Mouse (Mus musculus): ENCODE results near the gene Id2. TPM values are rescaled to one million over a fixed set of nuclear protein-coding genes. Genes with fewer than 3 reads are reported as not detected.

Gene Id2
- polyA plus RNA-seq, 1 experiment, result 5.0 TPM

DNA sequence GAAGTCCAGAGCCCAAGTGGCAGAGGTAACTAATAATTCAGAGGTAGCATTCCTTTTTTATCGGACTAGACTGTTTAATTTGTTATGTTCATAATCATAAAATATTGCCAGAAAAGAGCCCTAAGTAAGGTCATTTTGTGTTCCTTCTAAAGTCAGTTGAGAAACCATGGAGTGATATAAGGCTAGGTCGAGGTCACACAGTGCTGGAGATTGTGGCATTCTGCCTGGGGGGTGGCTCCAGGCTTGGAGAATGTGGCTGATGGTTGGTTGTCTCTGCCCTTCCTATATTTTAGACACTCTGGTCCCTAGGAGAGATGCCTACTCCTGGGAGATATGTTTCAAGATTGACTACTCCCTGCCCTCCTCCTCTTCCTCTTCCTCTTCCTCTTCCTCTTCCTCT, 16.4 kb upstream of the Id2 start:
- Histone ChIP-seq H3K27me3 (ENCODE audit: control insufficient read depth, insufficient read depth, insufficient read length) (no peaks in the 10 kb centered on the region), H3K36me3 (ENCODE audit: control insufficient read depth, insufficient read depth) (no peaks in the 10 kb centered on the region), H3ac (ENCODE audit: control insufficient read depth, insufficient read length) (no peak overlapping the region), H3K4me2 (ENCODE audit: low read depth) (no peak overlapping the region), H3K4me3 (no peak overlapping the region), H3K79me2 (ENCODE audit: control insufficient read depth, insufficient read depth) (no peaks in the 10 kb centered on the region)
- TF ChIP-seq MYOG (IDR thresholded peaks at IDR 0.05; ENCODE audit: control insufficient read depth in 1 of 3, insufficient read depth in 1 of 3, insufficient read length in 2 of 3, low read depth in 2 of 3) (no peak), POLR2AphosphoS2 (IDR thresholded peaks at IDR 0.05; ENCODE audit: insufficient read length, low read depth) (no peak), MAX (IDR thresholded peaks at IDR 0.05; ENCODE audit: low read depth) (no peak), SRF (IDR thresholded peaks at IDR 0.05; ENCODE audit: control insufficient read depth, insufficient read length, low read depth) (no peak), TCF3 (IDR thresholded peaks at IDR 0.05; ENCODE audit: insufficient read length, low read depth) (no peak), TCF12 (IDR thresholded peaks at IDR 0.05; ENCODE audit: insufficient read depth, poor library complexity, severe bottlenecking) (no peak), POLR2A (IDR thresholded peaks at IDR 0.05; ENCODE audit: insufficient read length, low read depth) (no peak), E2F4 (IDR thresholded peaks at IDR 0.05; ENCODE audit: insufficient read depth) (no peak), REST (IDR thresholded peaks at IDR 0.05; ENCODE audit: insufficient read depth, insufficient read length) (no peak), USF1 (IDR thresholded peaks at IDR 0.05; ENCODE audit: low read depth) (no peak), MYOD1 (IDR thresholded peaks at IDR 0.05; ENCODE audit: control insufficient read depth in 1 of 3, insufficient read length in 2 of 3, low read depth in 2 of 3) (no peak), CEBPB (IDR thresholded peaks at IDR 0.05; ENCODE audit: insufficient read depth, poor library complexity, severe bottlenecking) (no peak)

DNA sequence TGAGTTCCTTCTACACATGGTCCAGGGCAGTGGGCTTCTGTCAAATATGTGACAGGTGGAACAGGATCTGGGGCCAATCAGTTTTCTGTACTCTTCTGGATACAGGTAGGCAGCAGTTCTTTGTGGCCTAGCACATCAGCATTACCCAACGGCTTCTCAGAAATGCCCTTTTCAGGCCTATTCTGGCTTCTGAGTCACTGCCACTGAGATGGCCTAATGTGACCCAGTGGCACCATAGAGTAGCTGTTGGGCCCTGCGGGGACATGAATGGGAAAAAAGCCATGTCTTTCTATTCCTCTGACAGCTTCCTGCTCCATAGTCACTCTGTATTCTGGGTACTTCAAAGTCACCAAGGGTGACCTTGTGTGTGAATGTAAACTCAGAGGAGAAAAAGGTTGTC, 15.9 kb upstream of the Id2 start:
- TF ChIP-seq MYOG (IDR thresholded peaks at IDR 0.05; ENCODE audit: control insufficient read depth in 1 of 3, insufficient read depth in 1 of 3, insufficient read length in 2 of 3, low read depth in 2 of 3), result no peak
- no peak for TF ChIP-seq TCF3 (IDR thresholded peaks at IDR 0.05; ENCODE audit: insufficient read length, low read depth)
- TF ChIP-seq E2F4 (IDR thresholded peaks at IDR 0.05; ENCODE audit: insufficient read depth), result no peak
- TF ChIP-seq USF1 (IDR thresholded peaks at IDR 0.05; ENCODE audit: low read depth), result no peak
- TF ChIP-seq MYOD1 (IDR thresholded peaks at IDR 0.05; ENCODE audit: control insufficient read depth in 1 of 3, insufficient read length in 2 of 3, low read depth in 2 of 3), result no peak
- TF ChIP-seq SRF (IDR thresholded peaks at IDR 0.05; ENCODE audit: control insufficient read depth, insufficient read length, low read depth), result no peak
- TF ChIP-seq REST (IDR thresholded peaks at IDR 0.05; ENCODE audit: insufficient read depth, insufficient read length), result no peak
- no peak for TF ChIP-seq MAX (IDR thresholded peaks at IDR 0.05; ENCODE audit: low read depth)
- TF ChIP-seq CEBPB (IDR thresholded peaks at IDR 0.05; ENCODE audit: insufficient read depth, poor library complexity, severe bottlenecking), result no peak
- Histone ChIP-seq H3K27me3 (ENCODE audit: control insufficient read depth, insufficient read depth, insufficient read length) (no peaks in the 10 kb centered on the region), H3K79me2 (ENCODE audit: control insufficient read depth, insufficient read depth) (no peaks in the 10 kb centered on the region), H3K4me2 (ENCODE audit: low read depth) (no peak overlapping the region), H3K4me3 (no peak overlapping the region), H3K36me3 (ENCODE audit: control insufficient read depth, insufficient read depth) (no peaks in the 10 kb centered on the region), H3ac (ENCODE audit: control insufficient read depth, insufficient read length) (no peak overlapping the region)

DNA sequence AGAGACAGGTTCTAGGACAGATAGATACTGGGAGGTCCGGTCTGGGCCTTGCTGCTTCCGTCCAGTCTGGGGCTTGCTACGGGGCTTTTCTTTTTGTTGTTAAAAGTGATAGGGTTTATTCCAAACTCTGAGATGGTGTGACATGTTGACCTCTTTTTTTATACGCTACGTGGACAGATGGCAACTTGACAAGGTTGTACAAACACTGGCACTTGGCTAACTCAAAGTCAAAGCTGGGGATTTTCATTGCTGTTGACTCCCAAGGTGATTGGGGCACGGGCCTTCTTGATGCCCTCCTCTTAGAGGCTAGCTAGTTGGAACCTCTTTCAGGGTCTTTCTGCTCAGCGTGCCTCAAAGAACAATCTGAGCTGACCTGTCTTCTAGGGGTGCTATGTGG, 13.7 kb upstream of the Id2 start:
- no peak overlapping the region for H3ac ChIP-seq (ENCODE audit: control insufficient read depth, insufficient read length)
- no peaks in the 10 kb centered on the region for H3K27me3 ChIP-seq (ENCODE audit: control insufficient read depth, insufficient read depth, insufficient read length)
- no peaks in the 10 kb centered on the region for H3K79me2 ChIP-seq (ENCODE audit: control insufficient read depth, insufficient read depth)
- peak overlapping the region; percentile 62 for H3K4me2 ChIP-seq (ENCODE audit: low read depth)
- H3K4me3 ChIP-seq, result no peak overlapping the region
- TF ChIP-seq TCF12 (IDR thresholded peaks at IDR 0.05; ENCODE audit: insufficient read depth, poor library complexity, severe bottlenecking) (no peak), POLR2AphosphoS2 (IDR thresholded peaks at IDR 0.05; ENCODE audit: insufficient read length, low read depth) (no peak), SRF (IDR thresholded peaks at IDR 0.05; ENCODE audit: control insufficient read depth, insufficient read length, low read depth) (no peak), MYOD1 (IDR thresholded peaks at IDR 0.05; ENCODE audit: control insufficient read depth in 1 of 3, insufficient read length in 2 of 3, low read depth in 2 of 3) (no peak), POLR2A (IDR thresholded peaks at IDR 0.05; ENCODE audit: insufficient read length, low read depth) (no peak), E2F4 (IDR thresholded peaks at IDR 0.05; ENCODE audit: insufficient read depth) (no peak), MAX (IDR thresholded peaks at IDR 0.05; ENCODE audit: low read depth) (no peak), CEBPB (IDR thresholded peaks at IDR 0.05; ENCODE audit: insufficient read depth, poor library complexity, severe bottlenecking) (no peak), MYOG (IDR thresholded peaks at IDR 0.05; ENCODE audit: control insufficient read depth in 1 of 3, insufficient read depth in 1 of 3, insufficient read length in 2 of 3, low read depth in 2 of 3) (no peak), REST (IDR thresholded peaks at IDR 0.05; ENCODE audit: insufficient read depth, insufficient read length) (no peak)
- H3K36me3 ChIP-seq (ENCODE audit: control insufficient read depth, insufficient read depth), result no peaks in the 10 kb centered on the region

DNA sequence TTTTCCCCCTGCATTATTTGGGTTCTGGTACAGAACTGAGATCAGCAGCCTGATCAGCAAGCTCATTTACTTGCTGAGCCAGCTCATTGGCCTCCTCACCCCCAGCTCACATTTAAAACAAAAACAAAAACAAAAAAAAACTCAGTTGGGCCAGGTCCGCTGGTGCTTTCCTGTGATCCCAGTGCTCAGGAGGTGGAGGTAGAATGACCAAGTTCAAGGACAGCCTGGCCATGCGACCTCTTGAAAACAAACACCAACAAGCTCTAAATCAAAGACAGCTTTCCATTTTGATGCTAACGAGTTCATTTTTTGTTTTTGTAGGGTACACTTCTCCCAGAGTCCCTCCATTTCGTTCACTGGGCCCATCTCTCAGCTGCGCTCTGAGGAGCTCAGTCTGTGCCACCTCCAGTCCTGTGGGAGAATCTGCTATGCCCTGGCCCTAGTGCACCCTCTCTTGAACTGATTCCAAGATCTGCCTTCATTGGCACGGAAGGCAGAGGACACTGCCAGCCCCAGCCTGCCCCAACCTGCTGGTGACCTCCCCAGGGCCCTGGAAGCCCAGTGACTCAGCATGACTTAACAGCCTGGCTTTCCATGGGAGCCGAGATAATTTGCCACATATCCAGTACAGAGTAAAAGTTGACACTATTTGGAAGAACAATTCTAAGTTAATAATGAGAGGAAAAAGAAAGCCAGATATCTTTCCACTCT, 13.2 kb upstream of the Id2 start:
- Histone ChIP-seq H3K79me2 (ENCODE audit: control insufficient read depth, insufficient read depth) (no peaks in the 10 kb centered on the region), H3K27me3 (ENCODE audit: control insufficient read depth, insufficient read depth, insufficient read length) (no peaks in the 10 kb centered on the region), H3K36me3 (ENCODE audit: control insufficient read depth, insufficient read depth) (no peaks in the 10 kb centered on the region), H3K4me2 (ENCODE audit: low read depth) (peak overlapping the region; percentile 62), H3ac (ENCODE audit: control insufficient read depth, insufficient read length) (no peak overlapping the region), H3K4me3 (no peak overlapping the region)
- no peak for TF ChIP-seq TCF3 (IDR thresholded peaks at IDR 0.05; ENCODE audit: insufficient read length, low read depth)
- TF ChIP-seq MYOG (IDR thresholded peaks at IDR 0.05; ENCODE audit: control insufficient read depth in 1 of 3, insufficient read depth in 1 of 3, insufficient read length in 2 of 3, low read depth in 2 of 3), result no peak
- TF ChIP-seq E2F4 (IDR thresholded peaks at IDR 0.05; ENCODE audit: insufficient read depth), result no peak
- no peak for TF ChIP-seq POLR2A (IDR thresholded peaks at IDR 0.05; ENCODE audit: insufficient read length, low read depth)
- TF ChIP-seq TCF12 (IDR thresholded peaks at IDR 0.05; ENCODE audit: insufficient read depth, poor library complexity, severe bottlenecking), result no peak
- no peak for TF ChIP-seq MYOD1 (IDR thresholded peaks at IDR 0.05; ENCODE audit: control insufficient read depth in 1 of 3, insufficient read length in 2 of 3, low read depth in 2 of 3)
- TF ChIP-seq REST (IDR thresholded peaks at IDR 0.05; ENCODE audit: insufficient read depth, insufficient read length), result no peak
- TF ChIP-seq POLR2AphosphoS2 (IDR thresholded peaks at IDR 0.05; ENCODE audit: insufficient read length, low read depth), result no peak
- no peak for TF ChIP-seq SRF (IDR thresholded peaks at IDR 0.05; ENCODE audit: control insufficient read depth, insufficient read length, low read depth)
- no peak for TF ChIP-seq CEBPB (IDR thresholded peaks at IDR 0.05; ENCODE audit: insufficient read depth, poor library complexity, severe bottlenecking)
- no peak for TF ChIP-seq MAX (IDR thresholded peaks at IDR 0.05; ENCODE audit: low read depth)
- TF ChIP-seq USF1 (IDR thresholded peaks at IDR 0.05; ENCODE audit: low read depth), result no peak
